Mouse (Mus musculus) retina, postnatal 1 day (tissue): ENCODE results near the gene Rxfp4.

Experiments
- DNase-seq: peaks from one replicate; pipeline ENCODE4 v3.0.0-alpha.2; 2012

Gene Rxfp4

GRCm38 (mm10) chr3:88651669-88652618 lies 998 bp downstream of the Rxfp4 start:
- DNase-seq = no peak

DNA sequence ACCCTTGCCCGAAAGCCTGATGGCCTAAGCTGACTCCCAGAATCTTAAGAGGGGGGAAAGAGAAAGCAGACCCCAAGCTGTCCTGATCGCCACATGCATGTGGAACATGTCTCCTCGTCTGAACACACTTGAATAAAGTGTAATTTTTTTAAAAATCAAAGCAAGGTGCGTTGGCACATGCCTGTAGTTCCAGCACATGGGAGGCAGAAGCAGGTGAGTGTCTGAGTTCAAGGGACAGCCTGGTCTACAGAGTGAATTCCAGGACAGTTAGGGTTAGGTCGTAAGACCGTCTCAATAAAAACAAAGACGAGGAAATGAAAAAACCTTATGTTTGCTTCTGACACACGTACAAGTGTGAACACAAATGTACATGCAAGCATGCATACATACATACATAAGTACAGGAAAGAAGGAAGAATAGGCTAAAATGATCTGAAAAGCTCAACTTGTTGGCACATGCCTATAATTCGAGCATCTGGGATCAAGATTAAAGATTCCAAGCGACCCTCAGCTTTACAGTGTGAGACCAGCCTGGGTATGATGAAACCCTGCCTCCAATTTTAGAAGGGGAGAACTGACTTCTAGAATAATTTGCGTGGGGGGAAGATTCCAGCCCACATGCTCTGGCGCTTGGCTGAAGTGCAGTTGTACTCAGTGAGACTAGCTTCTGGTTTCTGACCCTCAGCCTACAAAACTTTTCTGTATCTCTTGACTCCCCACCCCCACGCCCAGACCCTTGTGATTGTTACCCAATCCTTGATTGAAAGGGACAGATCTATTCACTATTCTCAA lies 2.0 kb downstream of the Rxfp4 start:
- no peak for DNase-seq

GRCm38 (mm10) chr3:88649967-88650366 lies 3.0 kb downstream of the Rxfp4 start:
- no peak for DNase-seq

DNA sequence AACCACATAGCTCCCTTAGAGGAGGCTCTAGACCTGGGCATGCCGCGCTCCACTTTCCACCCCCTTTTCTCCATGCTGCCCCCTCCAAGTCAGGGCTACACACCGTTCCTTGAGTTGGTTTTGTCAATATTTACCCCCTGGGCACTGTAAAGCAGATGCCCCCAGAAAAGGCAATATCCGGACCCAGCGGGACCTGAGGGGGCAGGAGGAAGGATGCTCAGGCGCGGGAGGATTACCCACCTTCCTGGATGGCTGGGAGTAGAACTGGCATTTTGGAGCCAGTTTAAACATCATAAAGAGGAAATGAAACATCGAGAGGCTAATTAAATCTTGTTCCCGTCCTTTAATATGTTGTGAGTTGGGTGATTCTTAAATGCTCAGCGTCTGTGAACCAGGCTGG lies 3.8 kb downstream of the Rxfp4 start:
- DNase-seq = no peak

GRCm38 (mm10) chr3:88648452-88649168 lies 4.3 kb downstream of the Rxfp4 start:
- DNase-seq = no peak

GRCm38 (mm10) chr3:88647779-88648413 lies 5.0 kb downstream of the Rxfp4 start:
- no peak for DNase-seq

GRCm38 (mm10) chr3:88647076-88647475 lies 5.9 kb downstream of the Rxfp4 start:
- no peak for DNase-seq

- no peak for DNase-seq
These were observed 6.4 kb downstream of the Rxfp4 start for GRCm38 (mm10) chr3:88646426-88646995.

DNA sequence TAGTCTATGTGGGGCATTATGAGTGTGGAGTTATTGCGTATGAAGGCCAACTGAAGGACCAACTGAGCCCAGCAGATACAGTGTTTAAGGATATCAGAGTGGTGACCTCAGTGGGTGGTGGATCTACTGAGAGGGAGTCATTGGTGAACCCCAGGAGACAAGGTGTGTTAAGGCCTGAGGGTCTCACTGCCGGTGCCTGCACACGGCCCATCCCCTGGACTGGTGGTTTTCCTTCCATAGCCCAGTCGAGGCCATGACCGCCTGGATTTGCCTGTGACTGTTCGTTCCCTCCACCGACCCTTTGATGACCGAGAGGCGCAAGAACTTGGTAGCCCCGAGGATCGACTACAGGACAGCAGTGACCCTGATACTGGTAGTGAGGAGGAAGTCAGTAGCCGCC lies 7.0 kb downstream of the Rxfp4 start:
- no peak for DNase-seq

DNA sequence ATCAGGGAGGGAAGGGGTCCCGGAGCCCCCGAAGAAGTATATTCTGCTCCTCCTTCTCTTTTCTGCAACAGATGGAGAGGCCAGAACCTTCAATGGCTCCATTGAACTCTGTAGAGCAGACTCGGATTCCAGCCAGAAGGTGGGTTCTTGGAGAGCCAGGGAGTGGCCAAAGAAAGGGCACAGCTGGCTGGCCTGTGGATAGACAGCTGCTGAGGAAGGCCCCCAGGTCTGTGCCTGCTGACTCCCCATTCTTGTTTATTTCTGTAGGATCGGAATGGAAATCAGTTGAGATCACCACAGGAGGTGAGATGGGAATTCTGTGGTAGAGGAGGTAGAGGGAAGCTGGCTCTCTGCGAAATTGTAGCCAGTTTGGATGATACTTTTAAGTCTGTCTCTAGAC lies 9.9 kb downstream of the Rxfp4 start:
- no peak for DNase-seq

DNA sequence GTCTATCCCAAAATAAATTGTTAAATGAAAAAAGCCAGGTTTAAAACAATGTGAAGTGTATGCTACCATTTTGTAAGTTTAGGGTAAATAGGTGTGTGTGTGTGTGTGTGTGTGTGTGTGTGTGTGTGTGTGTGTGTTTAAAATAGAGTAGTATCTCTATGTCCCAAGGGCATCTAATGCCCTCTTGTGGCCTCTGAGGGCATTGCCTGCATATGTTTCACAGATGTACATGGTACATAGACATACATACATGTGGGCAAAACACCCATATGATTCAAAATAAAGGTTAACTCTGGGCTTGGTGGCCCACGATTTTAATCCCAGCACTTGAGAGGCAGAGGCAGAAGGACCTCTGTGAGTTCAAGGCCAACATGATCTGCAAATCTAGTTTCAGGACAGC lies 12.3 kb downstream of the Rxfp4 start:
- DNase-seq = peak; percentile 80

DNA sequence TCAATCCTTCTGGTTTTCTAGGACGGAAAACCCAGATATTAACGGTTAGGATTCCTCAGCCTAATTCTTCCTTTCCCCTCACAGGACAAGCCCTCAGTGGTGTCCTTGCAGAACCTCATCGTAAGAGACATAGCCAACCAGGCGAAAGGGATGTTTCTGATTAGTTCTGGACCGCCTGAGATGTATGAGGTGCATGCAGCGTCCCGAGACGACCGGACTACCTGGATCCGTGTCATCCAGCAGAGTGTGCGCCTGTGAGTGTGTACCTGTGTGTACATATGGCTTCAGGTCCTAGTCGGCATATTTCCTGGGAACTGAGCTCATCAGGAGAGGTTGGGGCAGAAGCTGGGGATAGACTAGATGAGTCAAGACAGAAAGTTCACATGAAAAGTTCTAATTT lies 13.7 kb downstream of the Rxfp4 start:
- DNase-seq = no peak

DNA sequence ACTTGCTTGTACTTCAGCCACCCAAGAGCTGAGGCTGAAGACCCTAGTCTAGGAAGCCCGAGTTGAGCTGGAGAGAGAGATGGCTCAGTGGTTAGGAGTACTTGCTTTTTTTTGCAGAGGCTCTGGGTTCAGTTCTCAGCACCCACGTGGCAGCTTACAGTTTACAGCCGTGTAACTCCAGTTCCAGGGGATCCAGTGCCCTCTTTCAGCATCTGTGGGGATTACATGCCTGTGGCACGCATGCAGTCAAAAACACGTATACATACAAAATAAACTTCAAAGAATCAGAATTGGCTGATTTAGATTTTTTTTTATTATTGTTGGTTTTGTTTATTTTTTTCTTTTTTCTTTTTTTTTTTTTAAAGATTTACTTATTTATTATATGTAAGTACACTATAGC lies 15.8 kb downstream of the Rxfp4 start:
- DNase-seq = no peak

GRCm38 (mm10) chr3:88636555-88636986 lies 16.4 kb downstream of the Rxfp4 start:
- DNase-seq = no peak

- no peak for DNase-seq
These were observed 17.3 kb downstream of the Rxfp4 start for GRCm38 (mm10) chr3:88635506-88636275.

- no peak for DNase-seq
These were observed 19.9 kb downstream of the Rxfp4 start for GRCm38 (mm10) chr3:88633056-88633455.

DNA sequence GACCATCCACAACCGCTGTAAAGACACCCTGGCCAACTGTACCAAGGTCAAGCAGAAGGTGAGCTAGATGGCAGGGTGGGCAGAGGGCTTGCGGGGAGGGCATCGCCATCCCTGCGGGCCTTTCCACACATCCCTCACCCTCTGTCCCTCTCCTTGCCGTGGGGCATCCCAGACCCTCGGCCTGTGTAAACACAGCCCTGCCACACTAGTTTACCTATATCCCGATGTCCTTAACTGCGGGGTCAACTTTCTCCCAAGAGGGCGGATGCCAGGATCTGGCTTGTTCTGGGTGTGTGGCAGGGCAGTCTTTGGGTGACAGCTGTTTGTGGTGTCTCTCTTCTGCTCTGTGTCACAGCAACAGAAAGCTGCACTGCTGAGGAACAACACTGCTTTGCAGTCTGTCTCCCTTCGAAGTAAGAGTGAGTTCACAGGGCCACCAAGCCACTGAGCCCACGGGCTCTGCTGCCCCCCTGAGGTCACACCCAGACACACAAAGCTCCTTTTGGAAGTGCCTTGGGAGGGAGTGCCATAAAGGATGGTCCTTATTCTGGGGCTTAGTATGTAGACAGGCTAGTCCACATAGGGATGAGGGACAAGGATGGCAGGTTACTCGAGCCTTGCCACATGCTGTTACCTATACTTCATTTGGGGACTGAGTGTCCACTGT lies 20.9 kb downstream of the Rxfp4 start:
- peak; percentile 67 for DNase-seq

DNA sequence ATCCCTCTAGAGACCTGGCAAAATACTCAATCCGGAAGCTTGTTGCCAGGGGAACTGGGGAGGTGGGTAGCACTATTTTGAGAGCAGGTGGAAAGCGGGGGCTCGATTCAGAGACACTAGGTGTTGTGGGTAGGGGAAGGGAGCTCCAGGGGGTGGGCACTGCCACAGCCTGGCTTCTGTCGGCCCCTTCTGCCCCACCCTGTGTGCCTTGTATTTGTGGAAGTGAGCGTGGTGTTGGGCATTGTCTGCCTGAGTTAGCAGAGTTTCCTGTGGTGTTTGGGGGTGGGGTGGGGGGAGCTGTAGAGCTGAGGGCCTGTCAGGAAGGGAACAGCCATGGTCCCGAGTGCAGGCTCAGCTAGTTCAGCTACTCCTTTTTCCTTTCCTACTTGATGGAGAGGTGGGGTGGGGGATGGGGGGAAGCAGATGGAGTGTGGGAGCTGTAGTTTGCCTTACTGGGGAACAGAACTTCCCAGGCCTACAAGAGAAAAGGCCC lies 22.0 kb downstream of the Rxfp4 start:
- no peak for DNase-seq

- DNase-seq = no peak
These were observed 22.9 kb downstream of the Rxfp4 start for GRCm38 (mm10) chr3:88630018-88630417.

GRCm38 (mm10) chr3:88629244-88629643 lies 23.7 kb downstream of the Rxfp4 start:
- DNase-seq = no peak

DNA sequence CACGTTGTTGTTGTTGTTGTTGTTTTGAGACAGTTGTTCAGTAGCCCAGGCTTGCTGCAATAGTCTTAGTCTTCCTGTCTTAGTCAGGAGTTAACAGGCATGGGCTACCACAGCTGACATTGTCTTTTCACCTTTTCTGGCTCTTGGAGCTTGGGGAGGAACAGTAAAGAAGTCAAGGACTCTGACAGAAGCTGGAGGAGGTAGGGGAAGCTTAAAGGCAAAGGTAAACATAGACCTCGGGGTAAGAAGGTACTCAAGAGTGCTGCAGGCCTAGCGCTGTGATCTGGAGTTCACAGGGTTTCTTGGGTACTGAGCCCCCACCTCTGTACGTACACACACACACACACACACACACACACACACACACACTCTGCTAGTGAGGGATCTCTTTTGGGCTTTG lies 24.2 kb downstream of the Rxfp4 start:
- DNase-seq = no peak
